Mouse (Mus musculus): ENCODE measurements around the gene Tasp1. TPM values are rescaled to one million over a fixed set of nuclear protein-coding genes. Genes with fewer than 3 reads are reported as not detected.

The Tasp1 gene
- polyA plus RNA-seq, 1 experiment from 2014 or later = 22.1 TPM

GRCm38 (mm10) chr2:139849621-139850020, 217.0 kb downstream of the Tasp1 start:
- no peak overlapping the region for H3K27ac ChIP-seq
- no peaks in the 10 kb centered on the region for H3K9me3 ChIP-seq (replicated peaks)
- WGBS = 82% methylated on average over 1 of the region's 1 CpGs
- no peaks in the 10 kb centered on the region for H3K36me3 ChIP-seq
- H3K4me3 ChIP-seq = no peak overlapping the region
- H3K27me3 ChIP-seq (ENCODE audit: low read depth, poor library complexity, severe bottlenecking) = no peaks in the 10 kb centered on the region
- no peaks in the 10 kb centered on the region for H3K4me1 ChIP-seq
- DNase-seq (ENCODE audit: low spot score) = no peak

GRCm38 (mm10) chr2:139841359-139841758, 225.2 kb downstream of the Tasp1 start:
- H3K27ac ChIP-seq = no peak overlapping the region
- H3K4me3 ChIP-seq = no peak overlapping the region
- 94% methylated on average over 1 of the region's 1 CpGs for WGBS
- H3K27me3 ChIP-seq (ENCODE audit: low read depth, poor library complexity, severe bottlenecking) = no peaks in the 10 kb centered on the region
- H3K36me3 ChIP-seq = no peaks in the 10 kb centered on the region
- DNase-seq (ENCODE audit: low spot score) = no peak
- no peaks in the 10 kb centered on the region for H3K4me1 ChIP-seq
- no peaks in the 10 kb centered on the region for H3K9me3 ChIP-seq (replicated peaks)

DNA sequence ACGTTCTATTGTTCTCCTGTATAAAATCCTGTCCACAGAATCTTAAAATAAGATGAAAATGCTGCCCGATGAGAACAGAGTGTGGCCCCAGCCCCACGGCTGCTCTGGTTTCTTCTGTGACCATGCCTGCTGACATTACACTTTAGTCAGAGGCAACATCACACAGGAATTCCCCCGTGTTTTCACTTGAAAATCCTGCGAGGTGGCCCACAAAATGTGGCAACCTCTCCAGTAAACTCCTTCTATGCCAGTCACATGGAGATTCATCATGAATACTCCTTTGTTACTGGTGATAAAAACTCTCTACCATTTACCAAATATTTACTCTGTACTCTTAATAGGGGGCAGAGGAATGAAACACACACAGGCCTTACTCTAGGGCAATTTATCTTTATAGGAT, 225.7 kb downstream of the Tasp1 start:
- WGBS = 89% methylated on average over 5 of the region's 5 CpGs
- H3K27me3 ChIP-seq (ENCODE audit: low read depth, poor library complexity, severe bottlenecking) = no peaks in the 10 kb centered on the region
- no peak overlapping the region for H3K27ac ChIP-seq
- no peaks in the 10 kb centered on the region for H3K9me3 ChIP-seq (replicated peaks)
- no peaks in the 10 kb centered on the region for H3K4me1 ChIP-seq
- H3K4me3 ChIP-seq = no peak overlapping the region
- no peaks in the 10 kb centered on the region for H3K36me3 ChIP-seq
- no peak for DNase-seq (ENCODE audit: low spot score)

DNA sequence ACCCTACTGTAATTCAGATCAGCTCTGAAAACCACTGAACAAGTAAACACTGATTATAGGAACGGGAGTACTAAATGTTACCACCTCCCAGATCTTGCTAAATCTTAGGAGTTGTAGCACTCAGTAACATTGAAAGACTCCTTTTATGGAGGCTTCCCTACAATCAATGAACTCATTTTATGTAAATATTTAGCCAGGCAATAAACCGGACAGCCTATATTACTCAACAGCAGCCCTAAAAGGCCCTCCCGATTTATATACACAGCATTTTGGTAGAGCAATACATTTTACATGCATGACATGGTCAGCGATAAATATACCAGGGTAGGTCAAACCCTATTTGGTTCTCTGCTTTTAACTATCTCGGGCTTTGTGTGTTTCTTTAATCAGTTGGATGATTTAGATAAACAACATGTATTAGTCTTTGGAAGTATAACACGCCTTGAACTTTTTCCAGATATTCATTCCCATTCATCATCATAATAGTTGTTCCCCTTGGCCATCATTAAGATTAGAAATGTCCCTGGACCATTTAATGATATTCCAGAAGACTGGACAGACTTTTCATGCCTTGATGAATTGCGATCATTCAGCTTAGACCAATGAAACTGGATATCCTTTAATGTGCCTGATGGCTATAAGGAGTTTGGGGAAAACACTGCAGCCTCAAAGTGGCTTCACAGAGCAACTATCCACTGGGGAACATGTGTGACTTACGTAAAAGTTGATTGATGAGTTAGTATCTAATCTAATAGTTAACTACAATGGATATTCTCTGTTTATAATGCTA, 244.8 kb downstream of the Tasp1 start:
- no peaks in the 10 kb centered on the region for H3K36me3 ChIP-seq
- no peak overlapping the region for H3K27ac ChIP-seq
- 84% methylated on average over 8 of the region's 8 CpGs for WGBS
- DNase-seq (ENCODE audit: low spot score) = no peak
- no peaks in the 10 kb centered on the region for H3K9me3 ChIP-seq (replicated peaks)
- no peaks in the 10 kb centered on the region for H3K27me3 ChIP-seq (ENCODE audit: low read depth, poor library complexity, severe bottlenecking)
- no peak overlapping the region for H3K4me3 ChIP-seq
- peaks cover 12% of the 10 kb centered on the region for H3K4me1 ChIP-seq

DNA sequence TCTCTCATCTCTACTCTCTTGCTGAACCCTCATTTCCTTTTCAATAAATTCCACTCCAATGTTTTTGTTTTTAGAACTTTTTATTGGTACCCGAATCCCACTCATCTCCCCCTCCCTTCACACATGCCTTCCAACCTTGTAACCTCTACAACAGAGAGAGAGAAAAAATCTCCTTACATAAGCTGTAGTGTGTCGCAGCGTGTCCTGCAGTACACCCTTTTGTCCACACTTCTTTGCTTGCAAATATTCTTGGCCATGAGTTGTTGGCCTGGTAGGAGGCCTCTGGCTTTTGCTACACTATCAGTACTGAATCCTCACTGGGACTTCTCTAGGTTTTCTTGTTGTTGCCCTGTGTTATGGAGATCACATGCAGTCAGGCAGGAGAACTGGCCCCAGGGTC, 249.3 kb downstream of the Tasp1 start:
- H3K9me3 ChIP-seq (replicated peaks) = no peaks in the 10 kb centered on the region
- H3K27ac ChIP-seq = peak overlapping the region; percentile 71; the same call in 1 of the 2 replicates
- H3K27me3 ChIP-seq (ENCODE audit: low read depth, poor library complexity, severe bottlenecking) = no peaks in the 10 kb centered on the region
- H3K36me3 ChIP-seq = no peaks in the 10 kb centered on the region
- no peak for DNase-seq (ENCODE audit: low spot score)
- H3K4me3 ChIP-seq = no peak overlapping the region
- 84% methylated on average over 3 of the region's 3 CpGs for WGBS
- peaks cover 12% of the 10 kb centered on the region for H3K4me1 ChIP-seq

- H3K27ac ChIP-seq = no peak overlapping the region
- no peaks in the 10 kb centered on the region for H3K27me3 ChIP-seq (ENCODE audit: low read depth, poor library complexity, severe bottlenecking)
- H3K4me1 ChIP-seq = no peaks in the 10 kb centered on the region
- H3K9me3 ChIP-seq (replicated peaks) = no peaks in the 10 kb centered on the region
- H3K4me3 ChIP-seq = no peak overlapping the region
- DNase-seq (ENCODE audit: low spot score) = no peak
- 95% methylated on average over 6 of the region's 6 CpGs for WGBS
- no peaks in the 10 kb centered on the region for H3K36me3 ChIP-seq
Observed at GRCm38 (mm10) chr2:139807887-139808286, 258.7 kb downstream of the Tasp1 start.

GRCm38 (mm10) chr2:139804041-139804440, 262.6 kb downstream of the Tasp1 start:
- H3K9me3 ChIP-seq (replicated peaks) = no peaks in the 10 kb centered on the region
- no peak for DNase-seq (ENCODE audit: low spot score)
- no peak overlapping the region for H3K27ac ChIP-seq
- H3K36me3 ChIP-seq = no peaks in the 10 kb centered on the region
- no peak overlapping the region for H3K4me3 ChIP-seq
- no peaks in the 10 kb centered on the region for H3K27me3 ChIP-seq (ENCODE audit: low read depth, poor library complexity, severe bottlenecking)
- WGBS = 87% methylated on average over 7 of the region's 7 CpGs
- no peaks in the 10 kb centered on the region for H3K4me1 ChIP-seq

DNA sequence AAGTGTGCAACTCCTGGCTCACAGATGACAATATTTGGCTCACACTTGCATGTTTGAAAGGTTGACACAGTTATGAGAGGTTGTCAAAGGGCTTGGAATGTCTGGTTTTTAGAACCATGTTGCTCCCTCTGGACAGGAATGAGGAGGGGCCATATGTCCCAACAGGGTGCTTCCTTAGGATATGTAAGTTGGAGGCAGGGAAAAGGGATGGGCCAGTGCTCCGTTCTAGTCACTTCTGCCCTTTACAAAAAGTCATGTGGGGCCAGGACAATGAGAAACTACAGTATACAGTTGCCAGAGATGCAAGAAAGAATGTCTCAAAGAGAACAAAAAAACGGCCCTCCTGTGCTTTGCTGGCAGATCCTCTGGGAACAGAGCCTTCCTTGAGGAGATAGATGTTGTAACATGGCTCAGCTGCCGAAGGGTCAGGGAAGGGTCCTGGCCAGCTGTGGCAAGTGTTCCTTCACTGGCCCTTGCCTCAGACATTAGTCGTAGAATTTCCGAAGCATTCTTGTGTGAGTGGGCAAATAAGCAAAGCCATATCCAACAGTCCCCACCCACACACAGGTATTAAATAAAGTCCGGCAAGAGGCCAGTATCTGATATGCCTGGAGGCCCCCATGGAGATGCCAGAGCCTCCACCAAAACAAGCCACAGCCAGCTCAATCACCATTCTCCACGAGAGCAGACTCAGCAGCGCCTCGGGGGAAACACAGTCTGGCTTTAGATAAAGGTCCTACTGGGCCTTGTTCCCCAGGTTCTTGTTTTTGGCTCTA, 274.1 kb downstream of the Tasp1 start:
- WGBS = 87% methylated on average over 9 of the region's 9 CpGs
- no peak for DNase-seq (ENCODE audit: low spot score)
- no peak overlapping the region for H3K4me3 ChIP-seq
- H3K4me1 ChIP-seq = peaks cover 4% of the 10 kb centered on the region; the same call in 1 of the 2 replicates
- no peak overlapping the region for H3K27ac ChIP-seq
- no peaks in the 10 kb centered on the region for H3K9me3 ChIP-seq (replicated peaks)
- H3K27me3 ChIP-seq (ENCODE audit: low read depth, poor library complexity, severe bottlenecking) = no peaks in the 10 kb centered on the region
- H3K36me3 ChIP-seq = no peaks in the 10 kb centered on the region

DNA sequence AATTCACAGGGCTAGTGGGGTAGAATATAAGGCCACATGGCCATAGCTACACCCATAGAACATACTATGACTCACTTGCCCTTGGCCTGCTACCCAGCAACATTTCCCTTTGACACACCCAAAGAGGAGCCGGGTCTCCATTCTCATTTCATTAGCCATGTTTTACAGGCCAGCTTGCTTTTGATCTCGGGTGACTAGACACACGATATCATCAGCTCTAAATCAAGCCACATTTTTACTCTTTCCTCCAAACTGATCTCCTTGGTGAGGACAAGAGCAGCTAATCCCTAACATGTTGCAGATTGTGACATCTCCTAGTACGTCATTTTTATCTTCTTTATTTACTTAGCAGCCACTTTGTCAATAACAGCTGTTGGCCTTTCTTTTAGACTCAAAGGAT, 277.9 kb downstream of the Tasp1 start:
- no peaks in the 10 kb centered on the region for H3K9me3 ChIP-seq (replicated peaks)
- H3K27me3 ChIP-seq (ENCODE audit: low read depth, poor library complexity, severe bottlenecking) = no peaks in the 10 kb centered on the region
- no peaks in the 10 kb centered on the region for H3K36me3 ChIP-seq
- DNase-seq (ENCODE audit: low spot score) = no peak
- H3K4me3 ChIP-seq = no peak overlapping the region
- 55% methylated on average over 4 of the region's 4 CpGs for WGBS
- H3K4me1 ChIP-seq = no peaks in the 10 kb centered on the region
- no peak overlapping the region for H3K27ac ChIP-seq

GRCm38 (mm10) chr2:139784946-139785345, 281.7 kb downstream of the Tasp1 start:
- H3K27ac ChIP-seq = no peak overlapping the region
- no peaks in the 10 kb centered on the region for H3K27me3 ChIP-seq (ENCODE audit: low read depth, poor library complexity, severe bottlenecking)
- H3K36me3 ChIP-seq = no peaks in the 10 kb centered on the region
- DNase-seq (ENCODE audit: low spot score) = no peak
- H3K4me1 ChIP-seq = no peaks in the 10 kb centered on the region
- H3K9me3 ChIP-seq (replicated peaks) = no peaks in the 10 kb centered on the region
- no peak overlapping the region for H3K4me3 ChIP-seq
- WGBS = 90% methylated on average over 2 of the region's 2 CpGs

DNA sequence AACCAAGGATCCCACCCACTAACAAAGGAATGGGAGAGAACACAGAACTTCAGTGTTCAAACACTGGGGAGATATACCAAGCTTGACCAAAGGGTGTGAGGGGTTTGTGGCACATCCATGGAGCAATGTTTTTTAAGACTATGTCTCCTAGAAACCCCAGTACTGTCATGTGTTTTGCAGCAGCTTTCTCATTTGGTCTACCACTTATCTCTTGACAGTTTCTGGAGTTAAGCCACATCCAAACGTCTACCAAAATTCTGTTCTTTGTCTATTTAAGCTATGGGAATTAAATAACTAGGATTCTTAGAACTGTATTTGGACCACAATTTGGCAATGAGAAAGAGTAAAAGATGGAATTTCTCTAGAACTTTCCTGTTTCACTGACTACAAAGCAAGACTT, 282.1 kb downstream of the Tasp1 start:
- no peaks in the 10 kb centered on the region for H3K9me3 ChIP-seq (replicated peaks)
- H3K36me3 ChIP-seq = no peaks in the 10 kb centered on the region
- no peaks in the 10 kb centered on the region for H3K27me3 ChIP-seq (ENCODE audit: low read depth, poor library complexity, severe bottlenecking)
- no peak overlapping the region for H3K27ac ChIP-seq
- no peak for DNase-seq (ENCODE audit: low spot score)
- WGBS = 85% methylated on average over 1 of the region's 1 CpGs
- H3K4me3 ChIP-seq = no peak overlapping the region
- no peaks in the 10 kb centered on the region for H3K4me1 ChIP-seq

All from limb, embryonic 10.5 days (tissue).